Mouse (Mus musculus) intestine, embryonic 16.5 days (tissue): ENCODE data around the gene Cyp2w1. TPM values are rescaled to one million over a fixed set of nuclear protein-coding genes. Genes with fewer than 3 reads are reported as not detected.

Experiments
- ATAC-seq: fragments of 200-750 bp; cut with Nextera tagmentation; 2 replicates; pipeline ENCODE4 v1.8.0; 2017; ENCODE audit warnings: moderate TSS enrichment, moderate library complexity
- H3K27ac ChIP-seq: fragments of 300-500 bp; sonication (generic); 2 replicates; pipeline ENCODE4 v1.5.1; 2014; ENCODE audit warnings: mild to moderate bottlenecking, low read length
- H3K27me3 ChIP-seq: fragments of 300-500 bp; sonication (generic); replicated peaks from 2 replicates; pipeline ENCODE4 v1.6.1; 2014; ENCODE audit warnings: low read length, control low read depth, mixed read lengths; ENCODE audit not compliant: control insufficient read depth, insufficient read depth
- H3K36me3 ChIP-seq: fragments of 300-500 bp; sonication (generic); 2 replicates; pipeline ENCODE4 v1.6.1; 2014; ENCODE audit warnings: low read length, control low read depth; ENCODE audit not compliant: control insufficient read depth, insufficient read depth
- H3K4me1 ChIP-seq: fragments of 300-500 bp; sonication (generic); 2 replicates; pipeline ENCODE4 v1.6.1; 2014; ENCODE audit warnings: low read length, control low read depth, mixed read lengths; ENCODE audit not compliant: control insufficient read depth, insufficient read depth
- H3K4me2 ChIP-seq: fragments of 300-500 bp; sonication (generic); 2 replicates; pipeline ENCODE4 v1.6.1; 2014; ENCODE audit warnings: low read depth, low read length, control low read depth
- H3K4me3 ChIP-seq: fragments of 300-500 bp; sonication (generic); 2 replicates; pipeline ENCODE4 v1.5.1; 2014; ENCODE audit warnings: mild to moderate bottlenecking, low read length
- H3K9ac ChIP-seq: fragments of 300-500 bp; sonication (generic); 2 replicates; pipeline ENCODE4 v1.6.1; 2014; ENCODE audit warnings: low read depth, low read length
- H3K9me3 ChIP-seq: fragments of 300-500 bp; sonication (generic); 2 replicates; pipeline ENCODE4 v1.6.1; 2016; ENCODE audit warnings: low read length, control low read depth; ENCODE audit not compliant: control insufficient read depth
- WGBS: fragments of 180-500 bp; shearing (Covaris S2); extraction: QIAGEN DNeasy Blood & Tissue Kit; methylation state at CpG from one replicate; pipeline ENCODE4 v1.1.7; 2014; 5-methylcytosine and 5-hydroxymethylcytosine counted together
- polyA plus RNA-seq: library from polyadenylated mRNA; unstranded; fragments of >200 nt; fragmentation: Nextera tagmentation; extraction: Ambion mirVana; gene quantifications from 2 replicates; pipeline ENCODE4 v1.2.1, GENCODE M21; 2015

Gene Cyp2w1
- polyA plus RNA-seq, 1 experiment from 2014 or later = 33.9 TPM

- H3K4me1 ChIP-seq = peaks cover 20% of the 10 kb centered on the region
- no peak overlapping the region for H3K9ac ChIP-seq
- no peak overlapping the region for H3K27ac ChIP-seq
- no peaks in the 10 kb centered on the region for H3K27me3 ChIP-seq
- H3K4me3 ChIP-seq = no peak overlapping the region
- no peak for ATAC-seq
- no peaks in the 10 kb centered on the region for H3K36me3 ChIP-seq
- 83% methylated on average over 4 of the region's 4 CpGs for WGBS
- no peak overlapping the region for H3K4me2 ChIP-seq
- no peaks in the 10 kb centered on the region for H3K9me3 ChIP-seq
Observed at GRCm38 (mm10) chr5:139367884-139368458, 15.6 kb downstream of the Cyp2w1 start.

DNA sequence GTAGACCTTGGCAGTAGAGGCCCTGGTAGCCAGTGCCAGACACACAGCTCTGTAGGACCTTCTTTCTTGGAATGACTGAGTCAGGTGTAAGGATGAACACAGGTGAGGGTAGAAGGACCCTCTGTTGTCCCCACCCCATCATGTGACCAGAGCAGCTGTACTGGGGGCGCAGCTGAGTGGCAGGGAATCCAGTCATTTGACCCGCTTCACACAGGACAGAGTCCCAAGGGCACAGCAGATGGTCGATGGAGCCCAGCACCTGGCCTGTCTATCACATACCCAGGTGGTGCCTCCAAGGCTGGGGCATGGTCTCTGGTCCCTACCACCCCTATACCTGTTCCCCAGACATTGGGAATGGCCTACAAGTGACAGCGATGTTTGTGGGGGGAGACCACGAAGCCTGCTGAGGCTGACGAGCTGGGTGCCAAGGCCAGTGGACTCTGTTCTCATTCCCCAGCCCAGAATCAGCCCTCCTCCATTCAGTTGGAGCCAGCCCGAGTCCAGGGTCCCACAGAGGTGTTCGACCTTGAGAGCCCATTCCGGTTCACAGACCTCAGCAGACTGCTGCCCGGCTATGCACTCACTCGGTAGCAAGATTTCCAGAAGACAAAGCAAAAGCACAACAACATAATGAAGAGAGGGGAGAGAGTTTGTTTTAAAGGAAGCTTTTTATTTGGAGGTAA lies 16.4 kb downstream of the Cyp2w1 start:
- H3K4me1 ChIP-seq = peaks cover 20% of the 10 kb centered on the region

GRCm38 (mm10) chr5:139370336-139370735 lies 17.9 kb downstream of the Cyp2w1 start:
- WGBS = 83% methylated on average over 6 of the region's 6 CpGs
- peaks cover 14% of the 10 kb centered on the region for H3K4me1 ChIP-seq
- no peaks in the 10 kb centered on the region for H3K9me3 ChIP-seq
- no peak overlapping the region for H3K4me2 ChIP-seq
- H3K27ac ChIP-seq = no peak overlapping the region
- no peak for ATAC-seq
- no peak overlapping the region for H3K4me3 ChIP-seq
- H3K36me3 ChIP-seq = no peaks in the 10 kb centered on the region
- H3K9ac ChIP-seq = no peak overlapping the region
- H3K27me3 ChIP-seq = no peaks in the 10 kb centered on the region

More for the DNA sequence above, 16.4 kb downstream of the Cyp2w1 start:
- ATAC-seq = no peak
- H3K27ac ChIP-seq = no peak overlapping the region
- H3K4me3 ChIP-seq = no peak overlapping the region
- 80% methylated on average over 11 of the region's 11 CpGs for WGBS
- no peak overlapping the region for H3K9ac ChIP-seq
- no peaks in the 10 kb centered on the region for H3K9me3 ChIP-seq
- H3K36me3 ChIP-seq = no peaks in the 10 kb centered on the region
- H3K27me3 ChIP-seq = no peaks in the 10 kb centered on the region
- no peak overlapping the region for H3K4me2 ChIP-seq

- 64% methylated on average over 5 of the region's 5 CpGs for WGBS
- H3K9ac ChIP-seq = peak overlapping the region; percentile 97
- H3K4me2 ChIP-seq = peak overlapping the region; percentile 92
- peak overlapping the region; percentile 74 for H3K4me3 ChIP-seq
- no peak for ATAC-seq
- H3K36me3 ChIP-seq = no peaks in the 10 kb centered on the region
- no peaks in the 10 kb centered on the region for H3K27me3 ChIP-seq
- peaks cover 13% of the 10 kb centered on the region for H3K4me1 ChIP-seq
- no peak overlapping the region for H3K27ac ChIP-seq
- no peaks in the 10 kb centered on the region for H3K9me3 ChIP-seq
Observed at GRCm38 (mm10) chr5:139371118-139371517, 18.7 kb downstream of the Cyp2w1 start.

GRCm38 (mm10) chr5:139371631-139372401 lies 19.4 kb downstream of the Cyp2w1 start:
- peak overlapping the region; percentile 82 for H3K27ac ChIP-seq
- peaks cover 16% of the 10 kb centered on the region for H3K4me1 ChIP-seq
- ATAC-seq = peak; percentile 94
- H3K9ac ChIP-seq = peak overlapping the region; percentile 97
- H3K36me3 ChIP-seq = no peaks in the 10 kb centered on the region
- WGBS = 1% methylated on average over 39 of the region's 39 CpGs
- H3K9me3 ChIP-seq = no peaks in the 10 kb centered on the region
- H3K27me3 ChIP-seq = no peaks in the 10 kb centered on the region
- peak overlapping the region; percentile 92 for H3K4me2 ChIP-seq
- peak overlapping the region; percentile 74 for H3K4me3 ChIP-seq

GRCm38 (mm10) chr5:139373126-139373525 lies 20.7 kb downstream of the Cyp2w1 start:
- no peak for ATAC-seq
- 82% methylated on average over 3 of the region's 3 CpGs for WGBS

GRCm38 (mm10) chr5:139373889-139374444 lies 21.6 kb downstream of the Cyp2w1 start:
- H3K27ac ChIP-seq = peak overlapping the region; percentile 36; the same call in 1 of the 2 replicates
- H3K4me1 ChIP-seq = peaks cover 33% of the 10 kb centered on the region
- H3K27me3 ChIP-seq = no peaks in the 10 kb centered on the region
- H3K36me3 ChIP-seq = no peaks in the 10 kb centered on the region
- peak overlapping the region; percentile 13; the same call in 1 of the 2 replicates for H3K4me2 ChIP-seq
- H3K4me3 ChIP-seq = no peak overlapping the region
- H3K9ac ChIP-seq = no peak overlapping the region
- WGBS = 76% methylated on average over 6 of the region's 6 CpGs
- ATAC-seq = no peak
- H3K9me3 ChIP-seq = no peaks in the 10 kb centered on the region

More at GRCm38 (mm10) chr5:139373126-139373525, 20.7 kb downstream of the Cyp2w1 start:
- H3K36me3 ChIP-seq = no peaks in the 10 kb centered on the region
- no peak overlapping the region for H3K27ac ChIP-seq
- no peaks in the 10 kb centered on the region for H3K9me3 ChIP-seq
- no peak overlapping the region for H3K4me3 ChIP-seq
- H3K27me3 ChIP-seq = no peaks in the 10 kb centered on the region
- H3K4me1 ChIP-seq = peaks cover 27% of the 10 kb centered on the region
- H3K4me2 ChIP-seq = no peak overlapping the region
- H3K9ac ChIP-seq = no peak overlapping the region

- Histone ChIP-seq H3K36me3 (no peaks in the 10 kb centered on the region), H3K4me2 (no peak overlapping the region), H3K27me3 (no peaks in the 10 kb centered on the region), H3K4me1 (peaks cover 42% of the 10 kb centered on the region), H3K27ac (no peak overlapping the region; the same call in 1 of the 2 replicates), H3K4me3 (no peak overlapping the region), H3K9ac (no peak overlapping the region), H3K9me3 (no peaks in the 10 kb centered on the region)
- WGBS = 83% methylated on average over 2 of the region's 2 CpGs
- no peak for ATAC-seq
Observed at GRCm38 (mm10) chr5:139374841-139375240, 22.4 kb downstream of the Cyp2w1 start.
